Mouse (Mus musculus) stomach, embryonic 16.5 days (tissue): ENCODE data around the gene Cenpb. TPM values are rescaled to one million over a fixed set of nuclear protein-coding genes. Genes with fewer than 3 reads are reported as not detected.

Experiments
- ATAC-seq: fragments of 200-750 bp; cut with Nextera tagmentation; 2 replicates; pipeline ENCODE4 v1.8.0; 2017; ENCODE audit warnings: moderate number of reproducible peaks, moderate TSS enrichment; ENCODE audit not compliant: insufficient read depth, low FRiP score
- H3K27ac ChIP-seq: fragments of 300-500 bp; sonication (generic); 2 replicates; pipeline ENCODE4 v1.5.1; 2014; ENCODE audit warnings: low read length
- H3K27me3 ChIP-seq: fragments of 300-500 bp; sonication (generic); 2 replicates; pipeline ENCODE4 v1.6.1; 2014; ENCODE audit warnings: low read length, control low read depth, mixed read lengths; ENCODE audit not compliant: control insufficient read depth, insufficient read depth
- H3K36me3 ChIP-seq: fragments of 300-500 bp; sonication (generic); 2 replicates; pipeline ENCODE4 v1.6.1; 2014; ENCODE audit warnings: low read length; ENCODE audit not compliant: control insufficient read depth, insufficient read depth
- H3K4me1 ChIP-seq: fragments of 300-500 bp; sonication (generic); 2 replicates; pipeline ENCODE4 v1.6.1; 2014; ENCODE audit warnings: low read length, control low read depth, mixed read lengths; ENCODE audit not compliant: control insufficient read depth, insufficient read depth
- H3K4me2 ChIP-seq: fragments of 300-500 bp; sonication (generic); 2 replicates; pipeline ENCODE4 v1.6.1; 2014; ENCODE audit warnings: low read depth, low read length, mixed read lengths
- H3K4me3 ChIP-seq: fragments of 300-500 bp; sonication (generic); replicated peaks from 2 replicates; pipeline ENCODE4 v1.5.1; 2014; ENCODE audit warnings: mild to moderate bottlenecking, low read length
- H3K9ac ChIP-seq: fragments of 300-500 bp; sonication (generic); 2 replicates; pipeline ENCODE4 v1.6.1; 2014; ENCODE audit warnings: low read length
- H3K9me3 ChIP-seq: fragments of 300-500 bp; sonication (generic); replicated peaks from 2 replicates; pipeline ENCODE4 v1.6.1; 2016; ENCODE audit warnings: low read length, control low read depth; ENCODE audit not compliant: control insufficient read depth
- whole genome bisulfite sequencing: fragments of 180-500 bp; shearing (Covaris S2); extraction: QIAGEN DNeasy Blood & Tissue Kit; methylation state at CpG from one replicate; pipeline ENCODE4 v1.1.7; 2014; 5-methylcytosine and 5-hydroxymethylcytosine counted together
- polyA plus RNA-seq: library from polyadenylated mRNA; unstranded; fragments of >200 nt; fragmentation: Nextera tagmentation; extraction: Ambion mirVana; gene quantifications from 2 replicates; pipeline ENCODE4 v1.2.1, GENCODE M21; 2015

Cenpb gene
- polyA plus RNA-seq, 1 experiment from 2014 or later, result 10.4 TPM

DNA sequence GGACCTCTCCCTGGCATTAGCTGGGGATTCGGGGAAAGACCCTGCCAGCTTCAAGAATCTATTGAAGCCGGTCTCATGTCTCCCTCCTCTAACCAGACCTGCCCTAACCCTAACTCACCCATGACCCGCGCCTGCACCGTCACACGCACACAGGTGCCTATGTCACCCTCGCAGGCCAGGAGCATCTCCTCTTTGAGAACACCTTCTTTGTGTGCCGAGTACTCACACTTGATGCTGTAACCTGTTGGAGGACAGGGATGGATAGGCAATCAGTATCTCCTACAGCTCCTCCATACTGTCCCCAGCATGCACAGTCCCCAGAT is 32.9 kb downstream of the Cenpb start:
- WGBS, result 92% methylated on average over 8 of the region's 8 CpGs
- peaks cover 3% of the 10 kb centered on the region; the same call in 1 of the 2 replicates for H3K4me1 ChIP-seq
- H3K4me3 ChIP-seq, result no peak overlapping the region
- H3K27me3 ChIP-seq, result no peaks in the 10 kb centered on the region
- peaks cover 25% of the 10 kb centered on the region for H3K36me3 ChIP-seq
- H3K27ac ChIP-seq, result no peak overlapping the region
- no peak overlapping the region for H3K9ac ChIP-seq
- H3K9me3 ChIP-seq, result no peaks in the 10 kb centered on the region
- ATAC-seq, result no peak
- no peak overlapping the region for H3K4me2 ChIP-seq

DNA sequence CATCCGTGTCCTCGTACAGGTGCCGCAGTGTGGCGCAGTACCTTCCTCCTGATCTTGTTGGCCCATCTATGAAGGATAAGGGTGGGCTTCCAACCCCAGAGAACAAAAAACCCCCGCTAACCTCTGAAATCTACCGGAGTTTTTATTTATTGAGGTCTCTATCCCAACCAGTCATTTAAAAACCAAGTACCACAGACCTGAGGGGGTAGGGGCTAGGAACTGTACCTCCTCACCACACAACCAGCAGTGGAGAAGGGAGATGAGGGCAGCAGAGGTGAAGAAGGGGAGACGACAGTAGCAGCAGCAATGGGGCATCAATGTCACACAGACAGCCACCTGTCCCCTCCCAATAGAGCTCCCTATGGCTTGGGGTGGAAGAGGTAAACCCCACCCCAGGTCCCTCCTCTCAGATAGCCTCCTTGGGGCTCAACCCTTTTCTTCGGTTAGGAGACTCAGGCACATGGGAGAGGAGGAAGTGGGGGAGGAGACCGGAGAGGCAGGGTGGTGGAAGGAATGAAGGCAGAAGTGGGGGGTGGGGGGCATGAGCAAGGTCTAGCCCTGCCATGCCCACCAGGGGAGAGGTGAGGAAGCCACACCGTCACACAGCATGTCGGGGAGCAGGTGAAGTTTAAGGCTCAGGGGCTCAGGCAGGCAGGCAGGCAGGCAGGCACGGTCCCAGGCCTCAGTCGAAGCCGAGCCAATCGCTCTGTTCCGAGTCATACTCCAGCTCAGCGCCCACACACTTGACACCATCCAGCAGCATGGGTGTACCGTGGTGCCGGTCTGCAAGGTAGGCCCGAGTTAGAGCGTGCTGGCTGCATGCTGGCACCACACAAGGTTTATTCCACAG is 33.4 kb downstream of the Cenpb start:
- Histone ChIP-seq H3K36me3 (peaks cover 25% of the 10 kb centered on the region), H3K4me1 (peaks cover 3% of the 10 kb centered on the region; the same call in 1 of the 2 replicates)
- no peak for ATAC-seq

DNA sequence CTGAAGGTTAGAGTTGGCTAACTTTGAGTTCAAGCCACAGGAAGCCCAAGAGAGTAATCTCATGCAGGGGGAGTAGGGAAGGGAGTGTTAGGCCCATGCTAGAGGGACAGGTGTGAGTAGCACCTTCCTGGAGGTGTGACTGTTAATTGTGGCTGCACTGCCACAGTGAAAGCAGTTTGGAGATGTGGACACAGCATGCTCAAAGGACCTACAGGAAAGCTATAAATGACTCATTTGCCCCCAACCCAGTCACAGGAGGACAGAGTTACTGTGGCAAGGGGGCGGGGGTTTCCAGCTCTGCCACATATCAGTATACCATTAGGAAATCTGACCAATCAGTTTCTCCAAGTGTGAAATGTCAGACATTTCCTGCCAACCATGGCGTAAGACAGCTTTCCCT is 34.3 kb downstream of the Cenpb start:
- no peaks in the 10 kb centered on the region for H3K27me3 ChIP-seq

More for the DNA sequence above, 33.4 kb downstream of the Cenpb start:
- no peak overlapping the region for H3K4me2 ChIP-seq
- no peaks in the 10 kb centered on the region for H3K27me3 ChIP-seq
- H3K9ac ChIP-seq, result no peak overlapping the region
- WGBS, result 80% methylated on average over 21 of the region's 21 CpGs
- no peak overlapping the region for H3K4me3 ChIP-seq
- no peak overlapping the region for H3K27ac ChIP-seq
- no peaks in the 10 kb centered on the region for H3K9me3 ChIP-seq

DNA sequence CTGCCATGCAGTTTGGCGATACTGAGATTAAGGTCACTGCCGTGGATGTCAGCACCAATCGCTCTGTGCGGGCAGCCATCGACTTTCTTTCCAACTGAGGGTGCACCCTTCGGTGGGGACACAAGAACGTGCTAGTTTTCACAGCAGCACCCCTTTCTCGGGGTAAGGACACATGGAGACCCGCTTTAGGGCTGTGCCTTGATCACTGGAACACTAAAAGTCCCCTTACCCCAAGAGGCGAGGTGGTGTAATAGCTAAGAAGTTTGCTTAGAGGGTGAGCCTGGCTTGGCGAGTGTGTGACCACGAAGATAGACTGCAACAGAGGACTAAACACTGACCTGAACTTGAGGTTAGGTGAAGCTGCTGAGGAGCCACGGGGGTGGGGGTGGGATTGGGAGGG is 34.7 kb downstream of the Cenpb start:
- H3K4me1 ChIP-seq, result peaks cover 5% of the 10 kb centered on the region; the same call in 1 of the 2 replicates
- H3K9me3 ChIP-seq, result no peaks in the 10 kb centered on the region
- ATAC-seq, result no peak
- peaks cover 25% of the 10 kb centered on the region for H3K36me3 ChIP-seq
- 57% methylated on average over 13 of the region's 13 CpGs for WGBS
- H3K9ac ChIP-seq, result no peak overlapping the region
- H3K27ac ChIP-seq, result no peak overlapping the region
- H3K4me2 ChIP-seq, result no peak overlapping the region
- no peak overlapping the region for H3K4me3 ChIP-seq
- no peaks in the 10 kb centered on the region for H3K27me3 ChIP-seq

More for the DNA sequence above, 34.3 kb downstream of the Cenpb start:
- 77% methylated on average over 2 of the region's 2 CpGs for WGBS
- Histone ChIP-seq H3K36me3 (peaks cover 25% of the 10 kb centered on the region), H3K4me3 (no peak overlapping the region), H3K9ac (no peak overlapping the region), H3K27ac (no peak overlapping the region), H3K4me1 (peaks cover 5% of the 10 kb centered on the region; the same call in 1 of the 2 replicates), H3K4me2 (no peak overlapping the region), H3K9me3 (no peaks in the 10 kb centered on the region)
- ATAC-seq, result no peak

DNA sequence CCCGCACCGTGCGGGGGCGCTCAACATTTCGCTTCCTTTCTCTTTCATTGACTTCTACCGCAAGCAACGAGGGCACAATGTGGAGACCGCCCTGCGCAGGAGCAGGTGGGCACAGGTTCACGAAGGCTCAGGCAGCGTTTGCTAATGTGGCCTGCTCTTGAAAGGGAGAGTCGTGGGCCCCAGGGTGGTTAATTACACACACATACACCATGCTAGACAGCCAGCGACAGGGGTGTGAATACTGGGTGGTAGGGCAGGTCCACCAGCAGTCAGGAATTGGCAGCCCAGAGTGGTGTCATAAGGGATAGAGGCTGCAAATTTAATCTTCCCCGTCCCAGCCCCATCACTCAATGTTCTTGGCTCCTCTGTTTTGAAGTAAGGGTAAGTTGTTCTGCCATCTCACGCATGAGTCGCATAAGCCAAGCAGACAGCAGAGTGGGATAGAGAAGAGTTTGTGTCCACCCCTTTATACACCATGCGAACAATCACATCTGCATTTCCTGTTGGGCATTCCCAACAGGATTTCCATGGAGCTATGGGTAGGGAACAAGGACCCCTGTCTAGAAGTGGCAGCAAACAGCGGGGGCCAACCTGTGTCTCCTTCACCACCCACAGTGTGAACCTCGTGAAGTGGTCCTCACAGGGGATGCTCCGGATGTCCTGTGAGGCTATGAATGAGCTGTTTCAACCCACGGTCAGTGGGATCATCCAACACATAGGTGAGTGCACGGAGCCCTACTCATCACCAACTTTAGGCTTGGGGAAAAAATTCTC is 36.7 kb downstream of the Cenpb start:
- no peak for ATAC-seq
- WGBS, result 68% methylated on average over 22 of the region's 22 CpGs
- no peak overlapping the region for H3K9ac ChIP-seq
- no peak overlapping the region for H3K4me3 ChIP-seq
- H3K4me2 ChIP-seq, result peak overlapping the region; percentile 36; the same call in 1 of the 2 replicates
- peaks cover 19% of the 10 kb centered on the region for H3K36me3 ChIP-seq
- H3K4me1 ChIP-seq, result peaks cover 5% of the 10 kb centered on the region; the same call in 1 of the 2 replicates
- no peak overlapping the region for H3K27ac ChIP-seq
- H3K9me3 ChIP-seq, result no peaks in the 10 kb centered on the region
- H3K27me3 ChIP-seq, result no peaks in the 10 kb centered on the region

DNA sequence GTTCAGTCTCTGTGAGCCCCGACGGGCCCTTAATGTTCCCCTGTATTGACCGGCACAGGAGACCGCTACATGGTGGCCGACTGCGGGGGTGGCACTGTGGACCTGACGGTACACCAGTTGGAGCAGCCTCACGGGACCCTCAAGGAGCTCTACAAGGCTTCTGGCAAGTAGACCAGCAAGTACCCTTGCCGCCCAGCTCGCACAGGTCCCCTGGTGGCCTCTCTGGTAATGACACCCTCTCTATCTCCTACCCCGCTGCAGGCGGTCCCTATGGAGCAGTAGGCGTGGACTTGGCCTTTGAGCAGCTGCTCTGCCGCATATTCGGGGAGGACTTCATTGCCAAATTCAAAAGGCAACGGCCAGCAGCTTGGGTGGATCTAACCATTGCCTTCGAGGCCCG is 37.3 kb downstream of the Cenpb start:
- peaks cover 15% of the 10 kb centered on the region for H3K36me3 ChIP-seq
- ATAC-seq, result peak; percentile 76; the same call in 1 of the 2 replicates
- H3K9me3 ChIP-seq, result no peaks in the 10 kb centered on the region
- peak overlapping the region; percentile 36; the same call in 1 of the 2 replicates for H3K4me2 ChIP-seq
- H3K27ac ChIP-seq, result no peak overlapping the region
- 26% methylated on average over 18 of the region's 18 CpGs for WGBS
- 0 out of 2 replicates have a peak overlapping the region, but pooled peaks have one; percentile 0 for H3K9ac ChIP-seq
- peaks cover 5% of the 10 kb centered on the region; the same call in 1 of the 2 replicates for H3K4me1 ChIP-seq
- H3K27me3 ChIP-seq, result no peaks in the 10 kb centered on the region
- H3K4me3 ChIP-seq, result no peak overlapping the region

DNA sequence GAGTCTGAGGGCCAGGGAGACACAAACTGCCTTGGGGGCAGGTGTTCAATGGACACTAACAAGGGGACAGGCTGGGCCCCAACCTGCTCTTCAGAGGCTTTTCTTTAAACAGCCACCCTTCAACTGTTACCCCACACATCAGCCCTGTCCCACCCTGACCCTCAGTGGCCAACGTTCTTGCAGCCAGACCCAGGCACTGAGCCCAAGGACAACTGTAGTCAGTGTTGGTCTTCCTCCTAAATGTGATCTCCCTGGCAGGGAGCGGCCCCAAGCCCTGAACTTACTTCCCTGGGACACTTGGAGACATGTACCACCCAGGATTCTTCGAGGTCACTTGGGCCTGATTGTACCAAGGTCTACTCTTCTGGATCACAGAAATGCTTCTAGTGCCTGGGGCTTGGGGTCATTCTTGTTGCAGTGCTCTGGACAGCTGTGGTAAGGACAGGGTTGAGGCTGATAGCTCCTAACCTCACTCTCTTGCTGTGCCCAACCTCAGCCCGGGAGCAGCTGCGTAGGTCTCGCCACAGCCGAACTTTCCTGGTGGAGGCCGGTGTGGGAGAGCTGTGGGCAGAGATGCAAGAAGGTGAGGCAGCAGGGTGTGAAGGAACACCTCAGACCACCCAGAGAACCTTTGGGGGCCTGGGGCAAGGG is 38.4 kb downstream of the Cenpb start:
- Histone ChIP-seq H3K4me2 (no peak overlapping the region), H3K27me3 (no peaks in the 10 kb centered on the region), H3K9me3 (no peaks in the 10 kb centered on the region), H3K9ac (no peak overlapping the region), H3K36me3 (peaks cover 15% of the 10 kb centered on the region), H3K27ac (no peak overlapping the region), H3K4me3 (no peak overlapping the region), H3K4me1 (peaks cover 5% of the 10 kb centered on the region; the same call in 1 of the 2 replicates)
- no peak for ATAC-seq
- whole genome bisulfite sequencing, result 86% methylated on average over 8 of the region's 8 CpGs

DNA sequence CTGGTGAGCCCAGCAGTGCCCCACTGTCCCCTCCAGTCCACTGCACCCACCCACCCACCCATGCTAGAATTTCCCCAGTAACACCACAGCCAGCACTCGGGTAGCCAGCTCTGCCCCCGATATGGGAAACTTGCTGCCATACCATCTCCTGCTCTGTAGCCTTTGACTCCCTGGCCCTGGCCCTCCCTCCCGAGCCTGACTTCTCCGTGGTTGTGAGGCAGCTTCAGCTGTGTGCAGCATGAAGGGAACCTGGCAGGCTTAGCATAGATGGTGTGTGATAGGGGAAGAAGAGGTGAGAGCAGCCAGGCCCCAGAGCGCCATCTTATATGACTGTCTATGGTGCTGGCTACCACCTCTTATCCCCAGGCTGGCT is 39.3 kb downstream of the Cenpb start:
- no peaks in the 10 kb centered on the region for H3K9me3 ChIP-seq
- peaks cover 5% of the 10 kb centered on the region; the same call in 1 of the 2 replicates for H3K4me1 ChIP-seq
- H3K4me3 ChIP-seq, result no peak overlapping the region
- H3K27me3 ChIP-seq, result no peaks in the 10 kb centered on the region
- WGBS, result 64% methylated on average over 5 of the region's 5 CpGs
- H3K36me3 ChIP-seq, result peaks cover 12% of the 10 kb centered on the region; the same call in 1 of the 2 replicates
- peak overlapping the region; percentile 35 for H3K9ac ChIP-seq
- no peak overlapping the region for H3K27ac ChIP-seq
- no peak overlapping the region for H3K4me2 ChIP-seq
- no peak for ATAC-seq
